Mouse (Mus musculus) monocyte, adult 2 months (primary cell): ENCODE data around the gene Slc25a45.

ENCODE experiments used
- DNase-seq, 2 experiments: peaks; one replicate each; pipeline ENCODE4 v3.0.0; 2022; ENCODE audit warnings: low spot score in 2 of 2, low read depth in 1 of 2

Slc25a45 gene

GRCm38 (mm10) chr19:5887234-5887815 is 9.7 kb downstream of the Slc25a45 start:
- DNase-seq: no peak

GRCm38 (mm10) chr19:5889211-5889610 is 11.6 kb downstream of the Slc25a45 start:
- no peak for DNase-seq

- no peak for DNase-seq
These were observed 14.1 kb downstream of the Slc25a45 start for GRCm38 (mm10) chr19:5891521-5892258.

GRCm38 (mm10) chr19:5892262-5892661 is 14.7 kb downstream of the Slc25a45 start:
- DNase-seq: no peak

GRCm38 (mm10) chr19:5892735-5893134 is 15.1 kb downstream of the Slc25a45 start:
- no peak for DNase-seq

- DNase-seq: no peak
These were observed 15.8 kb downstream of the Slc25a45 start for GRCm38 (mm10) chr19:5893282-5894001.

GRCm38 (mm10) chr19:5894002-5894678 is 16.5 kb downstream of the Slc25a45 start, which contains the start of gene Tigd3:
Tigd3 (minus strand) TSS chr19:5894149.
- DNase-seq: peak; percentile 60 to 63

GRCm38 (mm10) chr19:5907275-5907674 is 29.7 kb downstream of the Slc25a45 start:
- DNase-seq: no peak

GRCm38 (mm10) chr19:5910221-5910620 is 32.6 kb downstream of the Slc25a45 start:
- no peak for DNase-seq

GRCm38 (mm10) chr19:5911430-5912102 is 34.0 kb downstream of the Slc25a45 start:
- no peak for DNase-seq

- peak; percentile 96 for DNase-seq
These were observed 34.7 kb downstream of the Slc25a45 start for GRCm38 (mm10) chr19:5912103-5913006.

GRCm38 (mm10) chr19:5913007-5913719 is 35.6 kb downstream of the Slc25a45 start, which contains the start of gene Dpf2:
Dpf2 (minus strand) TSS chr19:5913010.
- DNase-seq: no peak

GRCm38 (mm10) chr19:5921715-5922114 is 44.1 kb downstream of the Slc25a45 start:
- no peak for DNase-seq

GRCm38 (mm10) chr19:5922119-5922942 is 44.7 kb downstream of the Slc25a45 start:
- no peak for DNase-seq

GRCm38 (mm10) chr19:5922963-5923362 is 45.4 kb downstream of the Slc25a45 start:
- no peak for DNase-seq

- peak; percentile 53 to 76 for DNase-seq
These were observed 46.5 kb downstream of the Slc25a45 start for GRCm38 (mm10) chr19:5923990-5924712.

- DNase-seq: peak; percentile 66 to 92
These were observed 47.1 kb downstream of the Slc25a45 start, which contains the start of gene Cdc42ep2 for GRCm38 (mm10) chr19:5924713-5925093. Cdc42ep2 (minus strand) TSS chr19:5924816.
